Mouse (Mus musculus) G1E (cell line): ENCODE data around the gene Ranbp10.

Experiments used
- CTCF ChIP-seq: IDR thresholded peaks from 2 replicates; pipeline ENCODE4 v1.5.1; 2012; ENCODE audit warnings: low read depth, low read length, inconsistent platforms, mixed read lengths
- GATA1 ChIP-seq: IDR thresholded peaks from 2 replicates; pipeline ENCODE4 v1.6.1; 2012; ENCODE audit warnings: borderline replicate concordance, low read length, inconsistent platforms, mixed read lengths
- GATA2 ChIP-seq: IDR thresholded peaks from 2 replicates; pipeline ENCODE4 v1.6.1; 2012; ENCODE audit warnings: low read depth, low read length, inconsistent platforms, borderline replicate concordance
- POLR2AphosphoS5 ChIP-seq: IDR thresholded peaks from 2 replicates; pipeline ENCODE4 v1.6.1; 2012; ENCODE audit warnings: low read depth, low read length, inconsistent platforms; ENCODE audit not compliant: insufficient replicate concordance
- TAL1 ChIP-seq: conservative IDR thresholded peaks from 2 replicates; pipeline ENCODE4 v1.6.1; 2012; ENCODE audit warnings: low read depth, low read length, inconsistent platforms, mixed read lengths

DNA sequence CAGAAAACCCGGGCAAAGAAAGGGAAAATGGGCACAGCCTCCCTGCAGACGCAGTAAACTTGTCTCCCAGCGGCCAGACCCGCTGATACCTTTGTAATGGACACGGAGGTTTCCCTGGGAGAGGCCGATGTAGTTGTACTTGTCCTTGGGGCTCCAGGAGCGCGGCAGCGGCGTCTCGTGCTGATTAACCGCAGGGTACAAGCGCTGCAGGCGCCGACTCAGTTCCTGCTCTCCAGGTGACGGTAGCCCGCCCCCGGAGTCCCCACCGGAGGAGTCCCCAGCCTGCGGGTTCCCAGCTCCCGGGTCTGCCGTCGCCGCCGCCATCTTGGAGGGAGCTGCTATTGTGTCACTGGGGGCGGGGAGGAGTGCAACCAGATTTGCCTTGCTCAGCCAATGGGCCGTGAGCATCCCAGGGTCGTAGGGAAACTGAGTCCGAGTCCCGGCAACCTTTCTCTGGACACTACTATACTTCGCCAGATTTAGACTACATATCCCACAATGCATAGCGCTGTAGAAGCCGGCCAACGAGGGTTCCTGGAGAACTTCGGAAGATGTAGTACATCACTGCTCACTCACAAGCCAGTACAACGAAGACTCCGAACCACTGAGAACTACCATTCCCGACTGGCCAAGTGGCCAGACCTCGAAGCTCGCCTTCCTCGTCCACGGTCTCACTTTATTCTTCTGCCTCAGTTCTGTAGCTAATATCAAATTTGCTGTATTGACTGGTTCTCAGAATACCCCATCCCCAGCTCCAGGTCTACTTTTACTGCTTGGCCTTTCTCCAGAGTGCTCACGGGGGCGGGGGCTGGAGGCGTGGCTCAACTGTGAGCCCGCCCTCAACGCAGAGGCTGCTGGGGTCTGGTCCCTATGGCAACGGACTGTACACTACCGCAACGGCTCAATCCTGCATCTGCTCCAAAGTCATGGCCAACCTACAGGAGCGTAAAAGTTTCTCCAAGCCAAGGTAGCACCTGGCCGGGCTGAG, at the start of gene Ranbp10, which contains the start of gene Tsnaxip1:
- TF ChIP-seq CTCF: no peak
- TF ChIP-seq TAL1: no peak
- no peak for TF ChIP-seq GATA1
- TF ChIP-seq POLR2AphosphoS5: peak; percentile 62; the same call in 1 of the 2 replicates
- TF ChIP-seq GATA2: no peak
